Mouse (Mus musculus) lung, postnatal 14 days (tissue): ENCODE data around the gene Sertad4.

Experiments used
- DNase-seq: peaks from one replicate; pipeline ENCODE4 v3.0.0; 2021

Sertad4 gene

DNA sequence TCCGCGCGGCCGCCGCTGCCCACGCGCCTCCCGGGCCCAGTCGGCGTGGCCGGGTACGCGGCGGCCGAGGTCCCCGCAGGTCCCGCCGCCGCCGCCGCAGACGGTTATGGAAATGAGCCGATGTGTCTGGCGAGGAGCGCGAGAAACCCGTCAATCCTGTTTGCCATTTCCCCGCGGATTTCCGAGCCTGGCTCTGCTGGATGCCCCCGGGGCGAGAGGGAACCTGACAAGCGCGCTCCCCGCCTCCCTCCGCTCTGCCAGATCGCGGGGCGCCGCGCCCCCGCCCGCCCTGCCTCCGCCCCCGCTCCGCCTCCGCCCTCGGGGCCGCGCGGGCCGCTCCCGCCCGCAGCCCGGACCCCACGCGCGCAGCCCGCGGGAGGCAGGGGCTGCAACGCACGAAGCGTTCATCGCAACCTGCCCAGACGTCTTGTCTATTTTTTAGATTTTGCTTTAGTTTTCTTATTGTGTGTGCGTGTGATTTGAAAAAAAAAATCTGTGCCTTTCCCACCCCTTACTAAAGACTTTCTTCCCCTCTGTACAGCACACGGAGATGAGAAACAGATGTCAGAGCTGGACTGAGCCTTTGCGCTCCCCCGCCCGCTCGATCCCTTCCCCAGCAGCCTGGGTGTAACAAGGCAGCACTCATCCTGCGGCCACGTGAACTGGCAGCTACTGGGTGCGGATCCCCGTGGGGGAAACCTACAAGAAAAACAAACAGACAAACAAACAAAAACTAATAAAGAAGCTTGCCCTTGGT, at the start of gene Sertad4:
Gene Sertad4 (minus strand): TSS at position 283 of the 757 bp plus-strand sequence.
- peak; percentile 52 for DNase-seq

- DNase-seq: no peak
Measured at GRCm38 (mm10) chr1:192901516-192901915, 46.0 kb upstream of the Sertad4 start.

DNA sequence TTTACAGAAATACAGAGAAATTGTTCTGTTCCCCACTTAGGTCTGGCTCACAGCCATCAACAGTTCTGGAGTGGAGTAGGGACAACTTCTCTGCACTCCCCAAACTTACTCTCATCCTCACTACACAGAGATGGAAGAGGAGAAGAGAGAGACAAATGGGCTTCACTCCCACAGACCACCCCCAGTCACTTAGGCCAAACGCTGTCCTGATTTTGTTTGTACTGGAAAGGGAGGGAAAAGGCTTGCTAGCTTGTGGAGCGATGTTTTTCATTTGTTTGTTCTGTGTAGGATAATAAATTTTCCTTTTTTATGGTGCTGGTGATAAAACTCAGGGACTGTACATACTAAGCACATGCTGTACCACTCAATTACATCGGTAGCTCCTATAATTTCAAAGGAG, 45.4 kb upstream of the Sertad4 start:
- DNase-seq: no peak

GRCm38 (mm10) chr1:192898742-192899141, 43.2 kb upstream of the Sertad4 start:
- DNase-seq: no peak

DNA sequence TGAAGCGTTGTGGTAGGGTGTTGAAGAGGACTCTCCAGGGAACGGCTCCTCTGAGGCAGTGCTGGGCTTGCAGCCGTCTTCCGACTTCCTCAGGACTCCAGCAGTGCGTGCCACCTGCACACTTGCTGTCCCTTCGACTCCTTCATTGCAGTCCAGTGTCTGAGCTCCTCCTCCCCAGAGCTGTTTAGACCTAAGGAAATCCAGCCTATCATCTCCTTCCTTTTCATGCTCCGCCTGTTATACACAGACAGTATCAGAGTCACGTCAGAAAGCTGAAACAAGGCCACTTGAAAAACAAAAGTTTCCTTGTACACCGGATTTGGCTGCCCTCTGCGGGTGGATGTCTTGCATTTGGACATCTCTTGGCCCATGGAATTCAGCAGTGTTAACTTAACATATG, 41.7 kb upstream of the Sertad4 start:
- no peak for DNase-seq

DNA sequence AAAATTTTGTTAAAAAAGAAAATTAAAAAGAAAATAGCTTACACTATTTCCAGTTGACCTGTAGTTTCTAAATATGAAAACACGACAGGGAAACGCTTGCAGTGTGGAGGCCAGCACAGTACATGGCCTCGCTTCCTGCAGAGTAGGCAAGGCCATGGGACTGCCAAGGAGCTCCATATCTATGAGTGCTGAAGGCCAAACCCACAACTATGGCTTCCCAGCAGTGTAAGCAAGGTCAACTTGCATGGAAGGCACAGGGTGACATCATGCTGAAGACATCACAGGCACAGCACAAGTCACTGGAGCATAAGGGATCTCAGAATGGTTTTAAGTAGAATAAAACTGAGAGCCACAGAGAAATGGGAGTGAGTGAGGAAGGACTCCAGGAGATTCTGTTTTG, 40.5 kb upstream of the Sertad4 start:
- DNase-seq: no peak

- no peak for DNase-seq
Measured at GRCm38 (mm10) chr1:192890716-192891115, 35.2 kb upstream of the Sertad4 start.

DNA sequence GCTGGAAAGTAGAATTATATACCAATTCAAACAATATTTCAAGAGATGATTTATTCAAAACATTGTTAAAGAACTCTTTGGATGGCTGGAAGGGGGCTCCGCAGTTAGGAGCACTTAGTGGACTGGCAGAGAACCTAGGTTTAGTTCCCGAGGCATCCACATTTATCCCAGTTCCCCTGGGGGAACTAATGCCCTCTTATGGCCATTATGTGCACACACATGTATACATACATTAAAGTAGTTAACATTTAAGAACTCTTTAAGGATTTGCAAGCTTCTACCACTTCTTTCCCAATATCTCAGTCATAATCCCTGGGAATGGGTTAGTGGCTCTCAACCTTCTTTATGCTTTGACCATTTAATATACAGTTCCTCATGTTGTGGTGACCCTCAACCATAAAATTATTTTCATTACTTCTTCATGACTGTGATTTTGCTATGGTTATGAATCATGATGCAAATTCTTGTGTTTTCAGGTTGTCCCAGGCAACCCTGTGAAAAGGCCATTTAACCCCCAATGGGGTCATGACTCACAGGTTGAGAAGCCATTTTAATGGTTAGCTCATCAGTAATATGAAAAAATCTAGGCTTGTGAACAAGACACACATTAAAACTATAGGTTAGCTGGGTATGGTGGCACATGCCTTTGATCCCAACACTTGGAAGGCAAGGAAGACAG, 27.2 kb upstream of the Sertad4 start:
- no peak for DNase-seq

DNA sequence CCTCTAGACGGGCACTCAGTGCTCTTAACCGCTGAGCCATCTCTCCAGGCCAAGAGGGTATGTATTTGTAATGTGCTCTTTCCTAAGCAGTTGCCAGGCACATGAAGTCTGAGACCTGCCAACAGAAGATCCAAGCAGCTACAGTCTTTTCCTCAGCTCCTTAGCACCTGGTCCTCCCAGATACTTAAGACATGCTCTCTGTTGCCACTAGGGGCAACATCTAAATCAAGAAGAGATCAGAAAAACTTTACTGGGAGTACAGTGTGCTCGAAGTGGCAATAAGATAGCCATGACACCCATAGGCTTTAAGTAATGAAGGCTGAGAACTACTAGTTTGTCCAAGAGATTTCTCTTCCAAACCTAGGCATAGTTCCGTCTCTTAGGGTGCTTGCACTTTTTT, 24.6 kb upstream of the Sertad4 start:
- no peak for DNase-seq

DNA sequence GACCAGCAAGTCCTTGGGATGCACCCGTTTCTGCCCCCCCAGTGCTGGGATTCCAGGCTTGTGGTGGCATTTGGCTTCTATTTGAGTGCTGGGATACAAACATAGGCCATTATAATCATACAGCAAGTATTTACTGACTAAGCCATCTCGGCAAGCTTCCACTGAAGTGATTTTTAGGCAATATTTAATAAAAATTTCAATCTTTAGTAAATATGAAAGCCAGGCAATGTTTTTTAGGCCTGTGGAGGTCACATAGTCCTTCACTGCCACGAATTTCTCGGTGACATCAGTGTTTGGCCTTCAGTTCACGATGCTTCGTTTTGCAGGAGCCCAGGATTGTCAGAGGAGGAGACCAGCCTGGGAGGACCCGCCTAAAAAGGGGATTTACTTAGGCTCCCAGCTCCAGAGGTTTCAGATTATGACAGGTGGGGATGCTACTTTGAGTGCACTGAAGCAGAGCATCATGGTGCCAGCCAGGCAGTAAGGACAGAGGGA, 23.6 kb upstream of the Sertad4 start:
- DNase-seq: no peak

- no peak for DNase-seq
Measured at GRCm38 (mm10) chr1:192872841-192873240, 17.3 kb upstream of the Sertad4 start.

GRCm38 (mm10) chr1:192869761-192870160, 14.2 kb upstream of the Sertad4 start:
- DNase-seq: no peak

- no peak for DNase-seq
Measured at GRCm38 (mm10) chr1:192864440-192864839, 8.9 kb upstream of the Sertad4 start.

DNA sequence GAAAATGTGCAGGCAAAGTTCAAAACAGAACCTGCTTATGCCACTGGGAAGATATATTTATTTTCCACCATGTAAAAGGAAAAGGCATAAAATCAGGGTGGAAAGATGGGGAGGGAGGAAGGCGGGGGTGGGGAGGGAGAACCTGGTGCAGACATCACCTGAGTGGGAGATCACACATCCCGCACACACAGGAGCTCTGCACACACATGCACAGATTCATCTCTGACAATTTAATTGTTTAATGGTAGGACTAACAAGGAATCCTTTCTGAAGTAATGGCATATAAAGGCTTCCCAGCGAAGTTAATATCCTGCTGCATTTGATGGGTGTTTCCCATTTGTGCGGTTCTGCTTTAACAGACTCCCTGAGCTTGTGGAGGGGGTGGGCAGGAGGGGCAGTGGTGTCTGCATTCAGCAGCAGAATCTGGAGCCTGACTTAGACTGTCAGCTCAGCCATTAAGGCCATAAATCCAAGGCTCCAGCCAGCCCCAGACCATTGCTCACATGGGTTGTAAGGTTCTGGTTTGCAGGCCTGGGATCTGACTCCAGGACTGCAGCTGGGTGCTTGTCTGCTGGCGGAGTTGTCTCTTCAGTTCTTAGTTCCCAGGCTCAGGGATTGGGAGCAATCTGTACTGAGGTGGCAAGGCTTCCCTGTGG, 5.9 kb upstream of the Sertad4 start:
- no peak for DNase-seq

DNA sequence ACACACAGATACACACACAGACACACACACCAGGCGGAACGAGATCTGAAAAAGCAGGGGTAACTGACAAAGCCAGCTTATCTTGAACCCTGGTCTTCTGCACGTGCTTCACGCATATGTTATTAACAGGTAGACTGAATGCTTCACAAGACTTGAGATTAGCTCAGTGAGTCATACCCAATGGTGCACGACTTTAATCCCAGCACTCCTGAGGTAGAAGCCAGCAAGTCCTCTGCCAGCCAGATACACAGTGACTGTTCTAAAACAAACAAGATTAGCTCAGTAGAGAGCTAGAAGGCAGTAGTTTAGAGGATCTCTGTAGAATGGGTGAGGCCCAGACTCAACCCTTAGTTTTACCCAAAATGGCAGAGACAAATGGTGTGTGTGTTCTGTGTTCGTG, 4.7 kb upstream of the Sertad4 start:
- no peak for DNase-seq

GRCm38 (mm10) chr1:192857582-192857981, 2.0 kb upstream of the Sertad4 start:
- DNase-seq: no peak

GRCm38 (mm10) chr1:192856931-192857330, 1.4 kb upstream of the Sertad4 start:
- DNase-seq: no peak

- no peak for DNase-seq
Measured at GRCm38 (mm10) chr1:192856411-192856810, 855 bp upstream of the Sertad4 start.

GRCm38 (mm10) chr1:192854819-192855271, 711 bp downstream of the Sertad4 start:
- DNase-seq: peak; percentile 62

- DNase-seq: no peak
Measured at GRCm38 (mm10) chr1:192853988-192854818, 1.4 kb downstream of the Sertad4 start.

- DNase-seq: no peak
Measured at GRCm38 (mm10) chr1:192853429-192853828, 2.1 kb downstream of the Sertad4 start.

DNA sequence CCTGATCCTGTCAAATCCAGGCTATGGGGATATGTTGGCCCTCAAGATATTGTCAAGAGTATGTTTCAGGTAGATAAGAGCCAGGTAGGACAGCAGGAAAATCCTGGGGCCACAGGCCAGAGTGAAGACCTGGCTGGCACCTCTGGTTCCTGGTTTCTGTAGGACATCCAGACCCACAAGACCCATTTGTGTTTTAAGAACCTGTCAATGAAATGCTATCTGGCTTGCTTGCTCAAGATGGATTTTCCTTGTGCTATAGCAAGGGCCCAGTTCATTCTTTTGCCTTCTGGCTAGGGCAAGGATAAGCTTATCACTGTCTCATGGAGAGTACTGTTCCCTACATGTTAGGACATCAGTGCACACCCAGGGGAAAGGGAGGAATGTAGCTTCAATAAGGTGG, 3.5 kb downstream of the Sertad4 start:
- DNase-seq: no peak

DNA sequence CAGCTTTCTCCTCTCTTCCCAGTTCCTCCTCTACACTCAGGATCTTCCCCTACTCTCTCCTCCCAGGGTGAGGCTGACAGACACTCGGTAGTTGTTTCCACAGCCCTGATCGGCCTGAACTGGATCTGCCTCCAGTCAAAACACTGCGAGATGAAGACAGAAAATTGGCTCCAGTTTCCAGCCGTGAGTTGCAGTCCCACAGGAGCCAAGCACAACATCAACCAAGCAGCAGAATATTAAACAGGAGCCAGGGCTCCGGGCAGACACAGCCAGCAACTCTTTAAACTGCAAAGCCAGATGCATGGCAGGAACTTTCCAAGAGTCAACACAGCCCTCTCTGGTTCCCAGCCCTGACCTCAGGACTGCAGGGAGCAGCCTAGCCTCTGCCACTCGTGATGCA, 3.9 kb downstream of the Sertad4 start:
- DNase-seq: peak; percentile 21
